Mouse (Mus musculus): ENCODE measurements around the gene Klhl40. TPM values are rescaled to one million over a fixed set of nuclear protein-coding genes. Genes with fewer than 3 reads are reported as not detected.
A peak's percentile ranks its signal among the peaks of the same experiment; 100 is the strongest.

The Klhl40 gene
- polyA plus RNA-seq, 1 experiment from 2014 or later = 5.9 TPM

- Histone ChIP-seq H3K4me1 (replicated peaks) (peaks cover 11% of the 10 kb centered on the region), H3K36me3 (no peaks in the 10 kb centered on the region), H3K4me3 (replicated peaks) (no peak overlapping the region), H3K27ac (no peak overlapping the region), H3K27me3 (no peaks in the 10 kb centered on the region), H3K9me3 (no peaks in the 10 kb centered on the region), H3K4me2 (no peak overlapping the region), H3K9ac (replicated peaks) (no peak overlapping the region)
- no peak for ATAC-seq (ENCODE audit: insufficient number of reproducible peaks, insufficient read depth, low FRiP score, low TSS enrichment, low read depth)
- 67% methylated on average over 3 of the region's 3 CpGs for WGBS
Observed at GRCm38 (mm10) chr9:121808511-121808910, 31.1 kb downstream of the Klhl40 start.

GRCm38 (mm10) chr9:121810081-121810821 is 32.8 kb downstream of the Klhl40 start:
- no peak overlapping the region for H3K27ac ChIP-seq
- no peaks in the 10 kb centered on the region for H3K9me3 ChIP-seq
- H3K36me3 ChIP-seq = no peaks in the 10 kb centered on the region
- WGBS = 46% methylated on average over 15 of the region's 15 CpGs
- H3K4me3 ChIP-seq (replicated peaks) = no peak overlapping the region
- no peak for ATAC-seq (ENCODE audit: insufficient number of reproducible peaks, insufficient read depth, low FRiP score, low TSS enrichment, low read depth)
- H3K27me3 ChIP-seq = no peaks in the 10 kb centered on the region
- H3K9ac ChIP-seq (replicated peaks) = no peak overlapping the region
- H3K4me1 ChIP-seq (replicated peaks) = peaks cover 11% of the 10 kb centered on the region
- H3K4me2 ChIP-seq = no peak overlapping the region

GRCm38 (mm10) chr9:121815183-121815582 is 37.8 kb downstream of the Klhl40 start:
- Histone ChIP-seq H3K4me3 (replicated peaks) (no peak overlapping the region), H3K9ac (replicated peaks) (no peak overlapping the region), H3K4me1 (replicated peaks) (peaks cover 14% of the 10 kb centered on the region), H3K9me3 (no peaks in the 10 kb centered on the region), H3K27me3 (0 out of 2 replicates have a peak, but pooled peaks cover 5% of the 10 kb centered on the region), H3K27ac (no peak overlapping the region), H3K36me3 (no peaks in the 10 kb centered on the region), H3K4me2 (no peak overlapping the region)
- no peak for ATAC-seq (ENCODE audit: insufficient number of reproducible peaks, insufficient read depth, low FRiP score, low TSS enrichment, low read depth)
- 64% methylated on average over 6 of the region's 6 CpGs for WGBS

- Histone ChIP-seq H3K4me3 (replicated peaks) (no peak overlapping the region), H3K27ac (peak overlapping the region; percentile 85), H3K4me1 (replicated peaks) (peaks cover 12% of the 10 kb centered on the region), H3K9me3 (no peaks in the 10 kb centered on the region), H3K9ac (replicated peaks) (no peak overlapping the region; the same call in 1 of the 2 replicates), H3K27me3 (0 out of 2 replicates have a peak, but pooled peaks cover 5% of the 10 kb centered on the region), H3K36me3 (no peaks in the 10 kb centered on the region), H3K4me2 (0 out of 2 replicates have a peak overlapping the region, but pooled peaks have one; percentile 8)
- peak; percentile 48; the same call in 1 of the 2 replicates for ATAC-seq (ENCODE audit: insufficient number of reproducible peaks, insufficient read depth, low FRiP score, low TSS enrichment, low read depth)
- WGBS = 53% methylated on average over 9 of the region's 9 CpGs
Observed at GRCm38 (mm10) chr9:121819073-121819770, 41.8 kb downstream of the Klhl40 start.

GRCm38 (mm10) chr9:121819771-121820471 is 42.5 kb downstream of the Klhl40 start:
- no peaks in the 10 kb centered on the region for H3K36me3 ChIP-seq
- H3K9me3 ChIP-seq = no peaks in the 10 kb centered on the region
- H3K4me3 ChIP-seq (replicated peaks) = no peak overlapping the region
- ATAC-seq (ENCODE audit: insufficient number of reproducible peaks, insufficient read depth, low FRiP score, low TSS enrichment, low read depth) = no peak
- H3K27me3 ChIP-seq = 0 out of 2 replicates have a peak, but pooled peaks cover 5% of the 10 kb centered on the region
- 64% methylated on average over 7 of the region's 7 CpGs for WGBS
- peaks cover 12% of the 10 kb centered on the region for H3K4me1 ChIP-seq (replicated peaks)
- H3K4me2 ChIP-seq = 0 out of 2 replicates have a peak overlapping the region, but pooled peaks have one; percentile 8
- no peak overlapping the region; the same call in 1 of the 2 replicates for H3K9ac ChIP-seq (replicated peaks)
- H3K27ac ChIP-seq = peak overlapping the region; percentile 85

GRCm38 (mm10) chr9:121820765-121821164 is 43.4 kb downstream of the Klhl40 start:
- no peak for ATAC-seq (ENCODE audit: insufficient number of reproducible peaks, insufficient read depth, low FRiP score, low TSS enrichment, low read depth)

GRCm38 (mm10) chr9:121822585-121822991 is 45.2 kb downstream of the Klhl40 start:
- no peak for ATAC-seq (ENCODE audit: insufficient number of reproducible peaks, insufficient read depth, low FRiP score, low TSS enrichment, low read depth)
- Histone ChIP-seq H3K27ac (no peak overlapping the region), H3K4me3 (replicated peaks) (no peak overlapping the region), H3K4me1 (replicated peaks) (peaks cover 12% of the 10 kb centered on the region), H3K4me2 (no peak overlapping the region), H3K36me3 (no peaks in the 10 kb centered on the region), H3K9me3 (no peaks in the 10 kb centered on the region), H3K9ac (replicated peaks) (no peak overlapping the region), H3K27me3 (0 out of 2 replicates have a peak, but pooled peaks cover 3% of the 10 kb centered on the region)
- WGBS = 75% methylated on average over 6 of the region's 6 CpGs

More at GRCm38 (mm10) chr9:121820765-121821164, 43.4 kb downstream of the Klhl40 start:
- Histone ChIP-seq H3K4me1 (replicated peaks) (peaks cover 12% of the 10 kb centered on the region), H3K36me3 (no peaks in the 10 kb centered on the region), H3K9ac (replicated peaks) (no peak overlapping the region), H3K4me2 (no peak overlapping the region), H3K27ac (no peak overlapping the region), H3K9me3 (no peaks in the 10 kb centered on the region), H3K4me3 (replicated peaks) (no peak overlapping the region), H3K27me3 (0 out of 2 replicates have a peak, but pooled peaks cover 3% of the 10 kb centered on the region)
- WGBS = 70% methylated on average over 5 of the region's 5 CpGs

GRCm38 (mm10) chr9:121823051-121823450 is 45.6 kb downstream of the Klhl40 start:
- WGBS = 92% methylated on average over 1 of the region's 1 CpGs

GRCm38 (mm10) chr9:121823991-121824390 is 46.6 kb downstream of the Klhl40 start:
- H3K9me3 ChIP-seq = no peaks in the 10 kb centered on the region
- H3K27ac ChIP-seq = no peak overlapping the region
- 0 out of 2 replicates have a peak, but pooled peaks cover 3% of the 10 kb centered on the region for H3K27me3 ChIP-seq
- 86% methylated on average over 7 of the region's 7 CpGs for WGBS
- H3K4me2 ChIP-seq = no peak overlapping the region
- no peaks in the 10 kb centered on the region for H3K36me3 ChIP-seq
- ATAC-seq (ENCODE audit: insufficient number of reproducible peaks, insufficient read depth, low FRiP score, low TSS enrichment, low read depth) = no peak
- no peak overlapping the region for H3K9ac ChIP-seq (replicated peaks)
- peaks cover 12% of the 10 kb centered on the region for H3K4me1 ChIP-seq (replicated peaks)
- H3K4me3 ChIP-seq (replicated peaks) = no peak overlapping the region

More at GRCm38 (mm10) chr9:121823051-121823450, 45.6 kb downstream of the Klhl40 start:
- Histone ChIP-seq H3K36me3 (no peaks in the 10 kb centered on the region), H3K4me3 (replicated peaks) (no peak overlapping the region), H3K9ac (replicated peaks) (no peak overlapping the region), H3K9me3 (no peaks in the 10 kb centered on the region), H3K27ac (no peak overlapping the region), H3K4me1 (replicated peaks) (peaks cover 12% of the 10 kb centered on the region), H3K4me2 (no peak overlapping the region), H3K27me3 (0 out of 2 replicates have a peak, but pooled peaks cover 3% of the 10 kb centered on the region)
- no peak for ATAC-seq (ENCODE audit: insufficient number of reproducible peaks, insufficient read depth, low FRiP score, low TSS enrichment, low read depth)

- H3K4me2 ChIP-seq = no peak overlapping the region
- H3K4me3 ChIP-seq (replicated peaks) = no peak overlapping the region
- H3K4me1 ChIP-seq (replicated peaks) = no peaks in the 10 kb centered on the region
- no peaks in the 10 kb centered on the region for H3K36me3 ChIP-seq
- H3K27me3 ChIP-seq = no peaks in the 10 kb centered on the region
- no peak overlapping the region for H3K27ac ChIP-seq
- ATAC-seq (ENCODE audit: insufficient number of reproducible peaks, insufficient read depth, low FRiP score, low TSS enrichment, low read depth) = no peak
- WGBS = 90% methylated on average over 3 of the region's 3 CpGs
- H3K9me3 ChIP-seq = no peaks in the 10 kb centered on the region
- H3K9ac ChIP-seq (replicated peaks) = no peak overlapping the region
Observed at GRCm38 (mm10) chr9:121826356-121826755, 48.9 kb downstream of the Klhl40 start.

- Histone ChIP-seq H3K27me3 (no peaks in the 10 kb centered on the region), H3K4me2 (no peak overlapping the region), H3K9me3 (no peaks in the 10 kb centered on the region), H3K4me3 (replicated peaks) (no peak overlapping the region), H3K36me3 (no peaks in the 10 kb centered on the region), H3K4me1 (replicated peaks) (no peaks in the 10 kb centered on the region), H3K9ac (replicated peaks) (no peak overlapping the region), H3K27ac (no peak overlapping the region)
- ATAC-seq (ENCODE audit: insufficient number of reproducible peaks, insufficient read depth, low FRiP score, low TSS enrichment, low read depth) = no peak
- WGBS = 71% methylated on average over 6 of the region's 6 CpGs
Observed at GRCm38 (mm10) chr9:121828314-121828713, 50.9 kb downstream of the Klhl40 start.
